Mouse (Mus musculus): ENCODE measurements around the gene 1700092M07Rik. TPM values are rescaled to one million over a fixed set of nuclear protein-coding genes. Genes with fewer than 3 reads are reported as not detected.
A peak's percentile ranks its signal among the peaks of the same experiment; 100 is the strongest.

Gene 1700092M07Rik
- polyA plus RNA-seq, 1 experiment = 1.8 TPM

- TF ChIP-seq GATA1 (IDR thresholded peaks at IDR 0.05; ENCODE audit: low read length) = no peak
Measured at GRCm38 (mm10) chr19:8713306-8713996, 27.1 kb upstream of the 1700092M07Rik start.

GRCm38 (mm10) chr19:8713997-8714652, 26.4 kb upstream of the 1700092M07Rik start:
- no peak for TF ChIP-seq GATA1 (IDR thresholded peaks at IDR 0.05; ENCODE audit: low read length)

GRCm38 (mm10) chr19:8714653-8715481, 25.7 kb upstream of the 1700092M07Rik start:
- TF ChIP-seq GATA1 (IDR thresholded peaks at IDR 0.05; ENCODE audit: low read length) = peak; percentile 44

- TF ChIP-seq GATA1 (IDR thresholded peaks at IDR 0.05; ENCODE audit: low read length) = no peak
Measured at GRCm38 (mm10) chr19:8715868-8716766, 24.4 kb upstream of the 1700092M07Rik start.

- TF ChIP-seq GATA1 (IDR thresholded peaks at IDR 0.05; ENCODE audit: low read length) = no peak
Measured at GRCm38 (mm10) chr19:8716767-8717475, 23.6 kb upstream of the 1700092M07Rik start.

GRCm38 (mm10) chr19:8718357-8718756, 22.2 kb upstream of the 1700092M07Rik start:
- TF ChIP-seq GATA1 (IDR thresholded peaks at IDR 0.05; ENCODE audit: low read length) = no peak

GRCm38 (mm10) chr19:8721378-8721777, 19.1 kb upstream of the 1700092M07Rik start:
- TF ChIP-seq GATA1 (IDR thresholded peaks at IDR 0.05; ENCODE audit: low read length) = no peak

GRCm38 (mm10) chr19:8722021-8722420, 18.5 kb upstream of the 1700092M07Rik start:
- no peak for TF ChIP-seq GATA1 (IDR thresholded peaks at IDR 0.05; ENCODE audit: low read length)

GRCm38 (mm10) chr19:8722559-8722906, 18.0 kb upstream of the 1700092M07Rik start:
- no peak for TF ChIP-seq GATA1 (IDR thresholded peaks at IDR 0.05; ENCODE audit: low read length)

- no peak for TF ChIP-seq GATA1 (IDR thresholded peaks at IDR 0.05; ENCODE audit: low read length)
Measured at GRCm38 (mm10) chr19:8722907-8723573, 17.5 kb upstream of the 1700092M07Rik start, which contains the start of gene Slc3a2. Gene Slc3a2 (minus strand): TSS chr19:8723369.

- TF ChIP-seq GATA1 (IDR thresholded peaks at IDR 0.05; ENCODE audit: low read length) = no peak
Measured at GRCm38 (mm10) chr19:8723574-8724346, 16.8 kb upstream of the 1700092M07Rik start.

GRCm38 (mm10) chr19:8724392-8724791, 16.1 kb upstream of the 1700092M07Rik start:
- TF ChIP-seq GATA1 (IDR thresholded peaks at IDR 0.05; ENCODE audit: low read length) = no peak

GRCm38 (mm10) chr19:8725081-8725613, 15.4 kb upstream of the 1700092M07Rik start:
- no peak for TF ChIP-seq GATA1 (IDR thresholded peaks at IDR 0.05; ENCODE audit: low read length)

Measured in G1E-ER4 (cell line).